Mouse (Mus musculus) forebrain, embryonic 11.5 days (tissue): Measurements from ENCODE around the gene Fam198a. TPM values are rescaled to one million over a fixed set of nuclear protein-coding genes. Genes with fewer than 3 reads are reported as not detected.
"Not testable (repeated sequence)": the region's sequence is repeated elsewhere in the genome, so short reads cannot be mapped to it uniquely, and the experiment has no call there.

Experiments used
- ATAC-seq: fragments of 200-750 bp; cut with Nextera tagmentation; replicated peaks from 2 replicates; pipeline ENCODE4 v1.8.0; 2017; ENCODE audit warnings: moderate TSS enrichment; ENCODE audit not compliant: low FRiP score
- DNase-seq: peaks from one replicate; pipeline ENCODE4 v3.0.0-alpha.2; 2017; ENCODE audit warnings: low spot score
- H3K27ac ChIP-seq: fragments of 300-500 bp; sonication (generic); 2 replicates; pipeline ENCODE4 v1.5.1; 2014; ENCODE audit warnings: low read depth, low read length
- H3K27me3 ChIP-seq: fragments of 300-500 bp; sonication (generic); 2 replicates; pipeline ENCODE4 v1.6.1; 2014; ENCODE audit warnings: mild to moderate bottlenecking, low read length, mixed read lengths; ENCODE audit not compliant: control insufficient read depth, insufficient read depth
- H3K36me3 ChIP-seq: fragments of 300-500 bp; sonication (generic); 2 replicates; pipeline ENCODE4 v1.6.1; 2014; ENCODE audit warnings: mild to moderate bottlenecking, low read length, moderate library complexity, mixed read lengths; ENCODE audit not compliant: control insufficient read depth, insufficient read depth
- H3K4me1 ChIP-seq: fragments of 300-500 bp; sonication (generic); replicated peaks from 2 replicates; pipeline ENCODE4 v1.6.1; 2014; ENCODE audit warnings: low read length, mixed read lengths; ENCODE audit not compliant: control insufficient read depth, insufficient read depth
- H3K4me2 ChIP-seq: fragments of 300-500 bp; sonication (generic); 2 replicates; pipeline ENCODE4 v1.6.1; 2014; ENCODE audit warnings: low read depth, mild to moderate bottlenecking, low read length, moderate library complexity, mixed read lengths; ENCODE audit not compliant: severe bottlenecking
- H3K4me3 ChIP-seq: fragments of 300-500 bp; sonication (generic); 2 replicates; pipeline ENCODE4 v1.5.1; 2014; ENCODE audit warnings: low read depth, low read length
- H3K9ac ChIP-seq: fragments of 300-500 bp; sonication (generic); 2 replicates; pipeline ENCODE4 v1.6.1; 2014; ENCODE audit warnings: low read length
- H3K9me3 ChIP-seq: fragments of 300-500 bp; sonication (generic); 2 replicates; pipeline ENCODE4 v1.6.1; 2016; ENCODE audit warnings: low read length, mixed read lengths; ENCODE audit not compliant: control insufficient read depth
- WGBS: fragments of 180-500 bp; shearing (Covaris S2); extraction: QIAGEN DNeasy Blood & Tissue Kit; methylation state at CpG from one replicate; pipeline ENCODE4 v1.1.7; 2014; 5-methylcytosine and 5-hydroxymethylcytosine counted together
- polyA plus RNA-seq: library from polyadenylated mRNA; unstranded; fragments of >200 nt; fragmentation: Nextera tagmentation; extraction: Ambion mirVana; gene quantifications from 2 replicates; pipeline ENCODE4 v1.2.1, GENCODE M21; 2014

The Fam198a gene
- polyA plus RNA-seq, 1 experiment from 2014 or later, result 0.40 TPM

DNA sequence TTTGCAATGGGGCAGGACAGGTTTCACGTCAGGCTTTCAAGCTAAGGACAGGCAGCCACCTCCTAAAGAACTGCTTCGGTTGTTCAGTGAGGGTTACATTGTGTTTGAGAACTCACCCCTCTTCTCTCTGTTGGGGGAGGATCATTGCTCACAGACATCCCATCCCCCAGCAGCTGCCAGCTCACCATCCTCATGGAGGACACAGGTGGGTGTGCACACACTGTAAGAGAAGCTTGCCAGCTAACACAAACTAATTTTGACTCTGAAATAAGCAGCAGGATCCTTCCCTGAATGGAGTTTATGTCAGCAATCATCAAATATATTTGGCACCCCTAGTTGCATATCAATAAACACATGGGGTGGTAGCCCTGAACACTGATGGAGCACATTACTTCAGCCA lies 62.0 kb downstream of the Fam198a start:
- H3K4me2 ChIP-seq, result no peak overlapping the region
- H3K4me1 ChIP-seq, result no peaks in the 10 kb centered on the region
- no peaks in the 10 kb centered on the region for H3K9me3 ChIP-seq
- H3K36me3 ChIP-seq, result no peaks in the 10 kb centered on the region
- 80% methylated on average over 2 of the region's 2 CpGs for WGBS
- no peak overlapping the region for H3K27ac ChIP-seq
- DNase-seq (no peak), ATAC-seq (no peak)
- no peaks in the 10 kb centered on the region for H3K27me3 ChIP-seq
- no peak overlapping the region for H3K9ac ChIP-seq
- H3K4me3 ChIP-seq, result no peak overlapping the region

DNA sequence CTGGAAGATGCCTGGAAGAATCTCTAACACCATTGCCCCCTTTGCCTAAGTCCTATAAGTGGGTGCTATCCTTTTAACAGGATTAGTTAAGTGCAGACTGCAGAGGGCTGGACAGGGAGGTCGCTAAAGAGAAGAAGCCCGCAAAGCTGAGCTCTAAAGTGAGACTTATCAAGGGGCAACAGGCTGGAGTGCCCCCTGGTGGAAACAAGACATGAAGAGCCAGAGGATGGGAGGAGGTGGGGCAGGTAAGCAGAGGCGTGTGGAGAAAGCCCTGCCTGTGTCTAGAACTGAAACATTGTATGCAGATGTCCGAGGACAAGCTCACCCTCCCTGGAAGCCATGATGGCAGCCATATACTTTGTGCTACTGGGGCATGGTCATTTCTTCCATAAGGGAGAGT lies 62.8 kb downstream of the Fam198a start:
- H3K27me3 ChIP-seq, result no peaks in the 10 kb centered on the region
- 72% methylated on average over 4 of the region's 4 CpGs for WGBS
- no peak overlapping the region for H3K9ac ChIP-seq
- DNase-seq, result no peak
- no peak for ATAC-seq
- H3K36me3 ChIP-seq, result no peaks in the 10 kb centered on the region
- no peaks in the 10 kb centered on the region for H3K4me1 ChIP-seq
- H3K9me3 ChIP-seq, result no peaks in the 10 kb centered on the region
- H3K4me2 ChIP-seq, result no peak overlapping the region
- H3K27ac ChIP-seq, result no peak overlapping the region
- H3K4me3 ChIP-seq, result no peak overlapping the region

DNA sequence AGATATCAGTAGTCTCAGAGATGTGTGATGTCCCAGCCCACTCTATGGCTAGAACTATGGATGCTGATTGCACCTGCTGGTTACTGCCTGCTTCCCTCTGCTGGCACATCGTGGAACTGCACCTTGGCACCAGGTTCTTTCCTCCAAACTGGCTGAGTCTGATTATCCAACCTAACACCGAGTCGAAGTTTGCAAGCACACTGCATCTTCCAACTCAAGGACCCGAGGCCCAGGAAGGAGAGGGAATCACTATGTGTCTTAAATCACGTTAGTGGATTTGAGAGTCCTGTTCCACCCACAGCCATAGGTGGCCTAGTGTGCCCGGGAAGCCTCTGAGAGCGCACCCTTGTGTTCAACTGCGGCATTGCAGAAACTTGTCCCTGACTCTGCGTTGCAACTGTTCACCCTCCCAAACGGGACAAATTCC lies 63.5 kb downstream of the Fam198a start:
- no peaks in the 10 kb centered on the region for H3K9me3 ChIP-seq
- no peak overlapping the region for H3K4me2 ChIP-seq
- no peak overlapping the region for H3K9ac ChIP-seq
- no peaks in the 10 kb centered on the region for H3K27me3 ChIP-seq
- DNase-seq (peak; percentile 89), ATAC-seq (no peak)
- 5% methylated on average over 10 of the region's 10 CpGs for WGBS
- no peaks in the 10 kb centered on the region for H3K36me3 ChIP-seq
- H3K27ac ChIP-seq, result no peak overlapping the region
- 0 out of 2 replicates have a peak, but pooled peaks cover 3% of the 10 kb centered on the region for H3K4me1 ChIP-seq
- H3K4me3 ChIP-seq, result no peak overlapping the region

DNA sequence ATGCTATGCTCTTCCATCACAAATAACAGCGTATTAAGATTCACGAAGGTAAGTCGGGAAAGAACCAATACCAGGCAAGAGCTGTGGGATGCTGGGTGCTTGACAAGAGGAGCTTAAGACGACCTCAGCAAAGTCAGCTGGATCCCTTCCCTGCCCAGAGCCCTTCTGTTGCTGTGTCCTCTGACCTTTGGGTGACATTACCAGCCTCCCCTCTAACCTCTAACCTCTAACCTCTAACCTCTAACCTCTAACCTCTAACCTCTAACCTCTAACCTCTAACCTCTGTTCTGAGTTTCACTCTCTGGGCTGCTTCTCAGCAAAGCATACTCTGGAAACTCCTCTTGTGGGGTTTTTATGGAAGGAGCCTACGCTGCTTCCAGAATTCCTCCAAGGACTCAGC lies 67.3 kb downstream of the Fam198a start:
- H3K27me3 ChIP-seq, result no peaks in the 10 kb centered on the region
- no peak overlapping the region for H3K9ac ChIP-seq
- H3K27ac ChIP-seq, result no peak overlapping the region
- no peak for ATAC-seq
- H3K4me2 ChIP-seq, result no peak overlapping the region
- H3K9me3 ChIP-seq, result no peaks in the 10 kb centered on the region
- 0 out of 2 replicates have a peak, but pooled peaks cover 3% of the 10 kb centered on the region for H3K4me1 ChIP-seq
- no peak overlapping the region for H3K4me3 ChIP-seq
- no peaks in the 10 kb centered on the region for H3K36me3 ChIP-seq
- DNase-seq, result no peak
- WGBS, result 79% methylated on average over 5 of the region's 5 CpGs

- ATAC-seq, result peak; percentile 58; the same call in 1 of the 2 replicates
- H3K27me3 ChIP-seq, result no peaks in the 10 kb centered on the region
- H3K9ac ChIP-seq, result no peak overlapping the region
- H3K27ac ChIP-seq, result no peak overlapping the region
- H3K4me2 ChIP-seq, result no peak overlapping the region
- 0 out of 2 replicates have a peak, but pooled peaks cover 3% of the 10 kb centered on the region for H3K4me1 ChIP-seq
- 10% methylated on average over 8 of the region's 8 CpGs for WGBS
- no peaks in the 10 kb centered on the region for H3K36me3 ChIP-seq
- H3K9me3 ChIP-seq, result no peaks in the 10 kb centered on the region
- DNase-seq, result peak; percentile 64
- no peak overlapping the region for H3K4me3 ChIP-seq
These were observed 68.1 kb downstream of the Fam198a start for GRCm38 (mm10) chr9:122018782-122019395.

DNA sequence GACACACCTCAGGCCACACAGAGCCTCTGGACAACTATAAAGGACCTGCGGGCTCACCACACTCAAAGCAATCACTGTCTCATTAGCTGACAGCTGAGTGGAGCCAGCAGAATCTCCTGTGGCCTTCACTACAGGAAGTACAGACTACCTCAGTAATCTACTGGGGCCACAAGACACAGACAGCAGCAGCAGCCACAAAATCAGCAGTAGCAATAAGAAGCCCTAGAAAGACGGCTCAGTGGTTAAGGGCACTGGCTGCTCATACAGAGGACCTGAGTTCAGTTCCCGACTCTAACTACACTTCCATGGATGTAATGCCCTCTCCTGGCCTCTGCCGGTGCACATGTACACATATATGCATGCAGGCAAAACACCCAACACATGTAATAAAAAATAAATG lies 69.5 kb downstream of the Fam198a start:
- 93% methylated on average over 4 of the region's 4 CpGs for WGBS
- Histone ChIP-seq H3K27ac (no peak overlapping the region), H3K4me1 (0 out of 2 replicates have a peak, but pooled peaks cover 3% of the 10 kb centered on the region), H3K9ac (no peak overlapping the region), H3K36me3 (no peaks in the 10 kb centered on the region), H3K4me2 (no peak overlapping the region), H3K9me3 (no peaks in the 10 kb centered on the region), H3K4me3 (no peak overlapping the region), H3K27me3 (no peaks in the 10 kb centered on the region)
- no peak for DNase-seq
- ATAC-seq, result no peak

DNA sequence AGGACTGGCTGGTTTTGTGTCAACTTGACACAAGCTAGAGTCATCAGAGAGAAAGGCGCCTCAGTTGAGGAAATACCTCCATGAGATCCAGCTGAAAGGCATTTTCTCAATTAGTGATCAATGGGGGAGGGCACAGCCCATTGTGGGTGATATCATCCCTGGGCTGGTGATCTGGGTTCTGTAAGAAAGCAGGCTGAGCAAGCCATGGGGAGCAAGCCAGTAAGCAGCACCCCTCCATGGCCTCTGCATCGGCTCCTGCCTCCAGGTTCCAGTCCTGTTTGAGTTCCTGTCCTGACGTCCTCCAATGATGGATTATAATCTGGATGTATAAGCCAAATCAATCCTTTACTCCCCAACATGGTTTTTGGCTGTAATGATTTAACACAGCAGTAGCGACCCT lies 70.4 kb downstream of the Fam198a start:
- H3K4me3 ChIP-seq, H3K36me3 ChIP-seq, ATAC-seq, H3K27me3 ChIP-seq, H3K9me3 ChIP-seq, H3K4me1 ChIP-seq, H3K4me2 ChIP-seq, H3K27ac ChIP-seq, DNase-seq, H3K9ac ChIP-seq: not testable (repeated sequence)
- 80% methylated on average over 4 of the region's 4 CpGs for WGBS

DNA sequence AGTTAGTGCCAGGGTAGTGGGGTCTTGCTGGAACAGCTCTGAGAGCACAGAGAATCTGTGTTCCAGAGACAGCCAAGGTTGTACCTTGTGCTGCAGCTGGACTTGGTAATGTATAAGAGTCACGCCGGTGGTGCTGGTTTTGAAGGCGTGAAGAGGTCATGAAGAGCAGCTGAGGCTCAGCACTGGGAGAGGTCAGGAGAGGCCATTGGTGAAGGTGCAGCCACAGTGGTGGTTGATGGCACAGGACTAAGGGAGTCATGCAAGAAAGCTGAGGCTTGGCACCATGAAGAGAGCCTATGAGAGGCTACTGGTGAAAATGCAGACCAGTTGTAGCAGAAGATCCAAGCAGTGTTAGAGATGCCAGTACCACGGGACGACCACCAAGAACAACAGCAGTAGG lies 70.8 kb downstream of the Fam198a start:
- Histone ChIP-seq H3K4me1 (0 out of 2 replicates have a peak, but pooled peaks cover 3% of the 10 kb centered on the region), H3K4me3 (no peak overlapping the region), H3K9ac (no peak overlapping the region), H3K27ac (no peak overlapping the region), H3K4me2 (no peak overlapping the region), H3K27me3 (no peaks in the 10 kb centered on the region), H3K36me3 (no peaks in the 10 kb centered on the region), H3K9me3 (no peaks in the 10 kb centered on the region)
- DNase-seq (no peak), ATAC-seq (no peak)
- WGBS, result 87% methylated on average over 5 of the region's 5 CpGs

GRCm38 (mm10) chr9:122022776-122023175 lies 72.0 kb downstream of the Fam198a start:
- Histone ChIP-seq H3K27me3 (no peaks in the 10 kb centered on the region), H3K27ac (no peak overlapping the region), H3K4me1 (0 out of 2 replicates have a peak, but pooled peaks cover 3% of the 10 kb centered on the region), H3K36me3 (no peaks in the 10 kb centered on the region), H3K4me2 (no peak overlapping the region), H3K4me3 (no peak overlapping the region), H3K9me3 (no peaks in the 10 kb centered on the region), H3K9ac (no peak overlapping the region)
- WGBS, result 75% methylated on average over 9 of the region's 9 CpGs
- ATAC-seq (no peak), DNase-seq (no peak)
